Mouse (Mus musculus): ENCODE data around the gene Gm10487.
"Not testable (repeated sequence)": the region's sequence is repeated elsewhere in the genome, so short reads cannot be mapped to it uniquely, and the experiment has no call there.

Gm10487 gene

DNA sequence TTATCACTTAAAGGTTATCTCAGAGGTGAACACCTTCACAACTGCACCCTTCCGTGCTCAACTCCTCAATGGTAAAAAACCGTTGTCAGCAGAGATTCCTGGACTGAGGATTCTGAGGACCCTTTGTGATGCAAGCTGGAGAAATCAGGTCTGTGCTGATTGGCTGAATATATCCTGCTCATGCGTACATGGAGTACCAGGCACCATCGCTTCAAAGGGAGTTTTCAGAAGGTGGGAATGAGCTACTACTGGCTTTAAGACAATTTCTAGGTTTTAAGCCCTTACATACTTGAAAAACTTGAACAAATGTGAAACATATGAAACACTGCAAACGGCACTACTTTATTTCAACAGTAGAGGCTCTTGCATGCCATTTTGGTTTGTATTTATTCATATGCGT lies at the start of gene Gm10487:
Gm10487 (minus strand) TSS at position 101 of the 400 bp plus-strand sequence.
- not testable (repeated sequence) for H3K36me3 ChIP-seq (ENCODE audit: control insufficient read depth, insufficient read depth, low read length, poor library complexity, severe bottlenecking); DNase-seq (ENCODE audit: low read depth, low spot score); H3K27me3 ChIP-seq (ENCODE audit: control insufficient read depth, insufficient read depth, low read length, poor library complexity, severe bottlenecking)

Data from splenic B cell, adult 2 months (primary cell).